Mouse (Mus musculus) olfactory bulb, adult 2 months (tissue): ENCODE measurements around the gene Lgals2. TPM values are rescaled to one million over a fixed set of nuclear protein-coding genes. Genes with fewer than 3 reads are reported as not detected.
"Not testable (repeated sequence)": the region's sequence is repeated elsewhere in the genome, so short reads cannot be mapped to it uniquely, and the experiment has no call there.

Experiments used
- H3K27ac ChIP-seq: fragments of 200-500 bp; 2 replicates; pipeline ENCODE4 v1.5.1; 2012; ENCODE audit warnings: low read depth, low read length; ENCODE audit not compliant: insufficient read depth
- H3K4me1 ChIP-seq: fragments of 200-500 bp; 2 replicates; pipeline ENCODE4 v1.6.1; 2012; ENCODE audit warnings: low read length; ENCODE audit not compliant: control insufficient read depth, insufficient read depth
- H3K4me3 ChIP-seq: fragments of 200-500 bp; 2 replicates; pipeline ENCODE4 v1.5.1; 2012; ENCODE audit warnings: mild to moderate bottlenecking, low read depth, low read length, moderate library complexity; ENCODE audit not compliant: insufficient read depth
- CTCF ChIP-seq: fragments of 200-500 bp; IDR thresholded peaks from 2 replicates; pipeline ENCODE4 v1.5.1; 2012; ENCODE audit warnings: low read depth, mild to moderate bottlenecking, low read length, moderate library complexity; ENCODE audit not compliant: insufficient read depth
- POLR2A ChIP-seq: fragments of 200-500 bp; IDR thresholded peaks from 2 replicates; pipeline ENCODE4 v1.6.1; 2012; ENCODE audit warnings: mild to moderate bottlenecking, low read depth, low read length, moderate library complexity; ENCODE audit not compliant: insufficient read depth
- WGBS: fragments of 180-500 bp; shearing (Covaris S2); methylation state at CpG from one replicate; pipeline ENCODE4 v1.1.7; 2018; 5-methylcytosine and 5-hydroxymethylcytosine counted together
- polyA plus RNA-seq: library from polyadenylated mRNA; stranded (reverse); fragments of >200 nt; gene quantifications from 2 replicates; pipeline ENCODE4 v1.2.4, GENCODE M21; 2012; ENCODE audit warnings: low replicate concordance; ENCODE audit not compliant: missing spikeins, insufficient read depth, insufficient read length

Gene Lgals2
- polyA plus RNA-seq, 1 experiment: not detected

GRCm38 (mm10) chr15:78848467-78848866, 6.9 kb downstream of the Lgals2 start:
- Histone ChIP-seq H3K27ac (no peak overlapping the region), H3K4me1 (peaks cover 20% of the 10 kb centered on the region), H3K4me3 (no peak overlapping the region)
- WGBS: 27% methylated on average over 5 of the region's 5 CpGs
- TF ChIP-seq POLR2A: no peak
- TF ChIP-seq CTCF: peak; percentile 82

DNA sequence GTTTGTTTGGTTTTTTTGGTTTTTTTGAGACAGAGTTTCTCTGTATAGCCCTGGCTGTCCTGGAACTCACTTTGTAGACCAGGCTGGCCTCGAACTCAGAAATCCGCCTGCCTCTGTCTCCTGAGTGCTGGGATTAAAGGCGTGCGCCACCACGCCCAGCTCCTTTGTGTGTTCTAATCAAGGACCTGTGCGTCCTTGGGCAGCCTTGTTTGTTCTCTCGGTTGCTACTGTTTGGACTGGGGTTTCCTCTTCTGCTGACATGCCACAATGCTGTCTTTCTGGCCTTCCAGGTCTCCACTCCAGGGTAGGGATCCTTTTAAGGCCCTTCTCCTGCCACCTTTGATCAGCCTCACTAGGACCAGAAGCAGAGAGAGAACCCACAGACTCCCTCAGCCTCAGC, 8.5 kb downstream of the Lgals2 start:
- not testable (repeated sequence) for H3K27ac ChIP-seq, H3K4me3 ChIP-seq
- peaks cover 29% of the 10 kb centered on the region for H3K4me1 ChIP-seq
- 85% methylated on average over 7 of the region's 7 CpGs for WGBS

- TF ChIP-seq POLR2A: no peak
- H3K4me3 ChIP-seq: no peak overlapping the region
- WGBS: 74% methylated on average over 8 of the region's 8 CpGs
- H3K27ac ChIP-seq: no peak overlapping the region
- H3K4me1 ChIP-seq: peaks cover 25% of the 10 kb centered on the region
Observed at GRCm38 (mm10) chr15:78846352-78846751, 9.0 kb downstream of the Lgals2 start.

DNA sequence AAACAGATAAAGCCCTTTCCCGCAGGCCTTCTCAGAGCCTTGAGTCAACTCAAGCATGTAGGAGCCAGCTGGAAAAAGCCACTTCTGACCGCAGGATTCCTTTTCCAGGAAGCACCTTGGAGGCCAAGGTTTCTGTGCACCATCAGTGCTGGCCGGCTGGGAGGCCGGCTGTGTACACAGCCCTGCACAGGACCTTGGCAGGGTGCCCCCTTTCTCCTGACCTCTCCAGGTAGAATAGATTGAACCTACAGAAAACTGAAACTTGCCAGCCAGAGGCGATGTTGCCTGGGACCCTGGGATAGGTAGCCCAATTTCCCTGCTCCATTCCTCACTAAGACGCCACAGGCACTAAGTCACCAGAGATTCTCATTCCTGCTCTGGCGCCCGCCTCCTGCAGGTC, 9.5 kb downstream of the Lgals2 start:
- TF ChIP-seq POLR2A (no peak), CTCF (no peak)

GRCm38 (mm10) chr15:78845321-78845720, 10.0 kb downstream of the Lgals2 start:
- no peak overlapping the region for H3K4me3 ChIP-seq
- TF ChIP-seq POLR2A: no peak
- TF ChIP-seq CTCF: no peak
- H3K27ac ChIP-seq: no peak overlapping the region
- H3K4me1 ChIP-seq: peaks cover 29% of the 10 kb centered on the region
- 64% methylated on average over 11 of the region's 11 CpGs for WGBS

More for the DNA sequence above, 9.5 kb downstream of the Lgals2 start:
- Histone ChIP-seq H3K4me1 (peaks cover 28% of the 10 kb centered on the region), H3K4me3 (no peak overlapping the region), H3K27ac (no peak overlapping the region)
- WGBS: 85% methylated on average over 8 of the region's 8 CpGs

DNA sequence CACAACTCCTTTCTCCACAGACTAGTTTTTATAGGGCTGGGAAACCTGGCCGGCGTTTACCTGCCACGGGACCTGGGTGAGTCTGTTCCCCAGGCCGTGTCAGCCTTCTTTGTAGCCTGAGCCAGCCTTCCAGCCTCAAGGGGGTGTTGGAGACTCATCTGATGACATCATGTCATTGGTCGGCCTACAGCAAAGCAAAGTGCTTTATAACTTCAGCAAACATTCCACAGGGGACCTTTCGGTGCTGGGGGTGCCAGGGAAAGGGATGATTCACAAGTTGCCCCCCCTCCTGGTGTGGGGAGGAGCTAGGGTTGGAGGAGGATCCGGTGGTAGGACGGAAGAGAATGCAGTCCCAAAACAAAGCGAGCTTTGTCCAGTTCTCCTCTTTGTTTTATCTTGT, 10.5 kb downstream of the Lgals2 start:
- peaks cover 30% of the 10 kb centered on the region for H3K4me1 ChIP-seq
- TF ChIP-seq CTCF: no peak
- no peak for TF ChIP-seq POLR2A
- WGBS: 46% methylated on average over 9 of the region's 9 CpGs
- H3K4me3 ChIP-seq: no peak overlapping the region
- no peak overlapping the region for H3K27ac ChIP-seq

DNA sequence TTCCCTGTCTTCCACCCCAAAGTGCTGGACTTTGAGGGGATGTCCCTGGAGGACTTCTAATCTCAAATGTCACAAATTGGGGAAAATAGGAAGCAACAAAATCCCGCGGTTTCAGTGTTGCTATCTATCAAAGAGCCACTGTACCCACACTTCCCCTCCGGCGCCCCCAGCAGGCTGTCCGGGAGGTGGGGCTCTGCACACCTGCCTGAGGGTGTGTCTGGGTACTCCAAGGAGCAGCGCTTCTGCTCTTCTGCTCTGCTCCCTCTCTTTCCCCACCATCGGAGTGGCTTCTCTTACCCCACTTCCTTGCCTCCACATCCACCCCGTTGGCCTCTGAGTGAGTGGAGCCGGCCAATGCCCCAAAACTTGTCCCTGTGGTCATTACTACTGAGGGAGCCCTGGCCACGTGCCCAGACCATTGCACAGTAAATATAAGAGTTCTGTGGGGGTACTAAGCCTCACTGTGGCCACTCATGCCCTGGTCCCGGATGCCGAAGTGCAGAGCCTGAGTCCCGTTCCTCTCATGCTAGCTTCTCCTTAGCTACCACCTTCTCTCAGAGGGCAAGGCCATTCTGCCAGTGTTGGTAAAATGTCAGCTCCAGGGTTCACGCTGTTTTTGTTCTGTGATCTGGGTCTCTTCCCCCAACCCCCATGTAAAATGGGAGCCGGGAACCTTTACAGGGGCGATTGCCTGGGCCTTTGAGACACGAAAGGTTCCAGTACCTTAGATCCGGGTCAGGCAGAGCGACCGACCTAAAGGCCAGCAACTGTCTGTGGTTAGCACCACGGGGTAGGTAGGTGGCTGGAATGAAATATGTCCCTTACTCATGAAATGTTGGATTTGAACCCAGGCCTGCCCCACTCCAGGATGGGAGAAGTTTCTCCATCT, 11.5 kb downstream of the Lgals2 start:
- H3K4me3 ChIP-seq: peak overlapping the region; percentile 51
- peaks cover 31% of the 10 kb centered on the region for H3K4me1 ChIP-seq
- 56% methylated on average over 21 of the region's 21 CpGs for WGBS
- TF ChIP-seq POLR2A: no peak
- TF ChIP-seq CTCF: no peak
- no peak overlapping the region for H3K27ac ChIP-seq

DNA sequence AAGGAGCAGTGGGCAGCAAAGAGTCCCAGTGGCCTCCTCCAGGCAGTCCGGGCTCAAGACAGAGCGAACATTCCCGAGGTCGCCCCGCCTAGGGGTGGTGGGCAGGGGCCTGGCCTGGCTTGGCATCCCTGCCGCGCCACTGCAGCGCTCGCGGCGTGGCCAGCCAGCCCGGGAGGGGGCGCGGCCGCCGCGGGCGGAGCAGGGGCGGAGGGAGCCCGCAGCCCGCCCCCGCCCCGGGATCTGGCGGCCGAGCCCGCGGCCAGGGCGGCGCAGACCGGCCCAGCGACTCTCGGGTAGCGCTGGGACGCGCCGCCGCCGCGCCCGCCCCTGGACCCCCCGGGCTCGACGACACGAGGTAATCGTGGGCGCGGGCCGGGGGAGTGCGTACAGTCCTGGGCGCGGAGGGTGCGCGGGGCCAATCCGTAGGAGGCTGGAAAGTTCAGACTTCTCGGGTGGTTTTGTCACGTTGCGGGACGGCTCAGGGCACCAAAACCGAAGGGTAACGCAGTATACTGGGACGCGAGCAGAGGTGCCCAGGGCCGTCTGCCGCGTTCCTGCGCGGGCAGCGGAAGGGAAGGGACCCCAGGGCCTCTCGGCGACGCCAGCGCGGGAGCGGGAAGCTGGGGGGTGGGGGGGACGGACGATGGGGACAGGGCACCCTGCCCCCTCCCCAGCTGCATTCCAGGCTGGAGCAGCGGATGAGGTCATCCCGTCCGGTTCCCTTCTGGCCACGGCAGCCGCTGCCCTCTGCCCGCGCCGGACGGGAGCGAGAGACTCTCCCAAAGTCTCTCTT, 12.8 kb downstream of the Lgals2 start, which contains the start of gene Cdc42ep1:
Gene Cdc42ep1 (plus strand): TSS at position 254 of the 793 bp plus-strand sequence.
- WGBS: 2% methylated on average over 86 of the region's 86 CpGs
- no peak for TF ChIP-seq CTCF
- TF ChIP-seq POLR2A: no peak
- Histone ChIP-seq H3K27ac (peak within 1 kb of the TSS; percentile 64), H3K4me1 (peaks cover 33% of the 10 kb centered on the region), H3K4me3 (peak within 1 kb of the TSS; percentile 51)

DNA sequence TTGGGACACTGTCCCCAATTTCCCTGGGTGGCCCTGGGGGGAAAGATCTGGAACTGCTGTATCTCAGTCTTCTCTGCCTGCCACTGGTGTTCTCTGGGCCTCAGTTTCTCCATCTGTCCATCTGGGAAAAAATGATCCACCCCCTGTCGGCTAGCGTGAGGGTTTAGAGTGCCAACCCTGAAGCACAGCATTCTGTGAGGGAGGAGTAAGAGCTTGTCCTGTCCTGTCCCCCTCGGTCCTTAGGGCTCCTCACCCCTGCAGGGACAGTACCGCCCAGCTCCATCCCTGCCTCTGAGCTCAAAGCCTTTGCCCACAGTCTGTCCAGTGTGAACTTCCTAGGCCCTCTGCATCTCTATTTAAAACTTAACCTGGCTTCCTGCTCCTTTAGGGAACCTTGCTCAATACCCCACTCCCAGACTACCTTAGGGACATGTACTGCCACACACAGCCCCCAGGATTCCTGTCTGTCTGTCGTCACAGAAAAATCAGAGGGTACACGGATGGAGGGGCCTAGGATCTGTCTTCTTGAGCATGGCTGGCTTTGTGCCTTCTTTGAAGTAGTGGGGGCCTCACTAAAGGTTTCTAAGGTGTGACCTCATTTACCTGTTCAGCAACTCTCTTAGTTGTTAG, 14.1 kb downstream of the Lgals2 start:
- H3K27ac ChIP-seq: no peak overlapping the region
- WGBS: 89% methylated on average over 6 of the region's 6 CpGs
- no peak overlapping the region for H3K4me3 ChIP-seq
- no peak for TF ChIP-seq CTCF
- H3K4me1 ChIP-seq: peaks cover 37% of the 10 kb centered on the region
